Mouse (Mus musculus) CD8-positive naive resting alpha-beta T cell, adult 57 days (primary cell): ENCODE results near the gene Gm14496. TPM values are rescaled to one million over a fixed set of nuclear protein-coding genes. Genes with fewer than 3 reads are reported as not detected.

Experiments
- total RNA-seq: library from RNA; stranded (reverse); gene quantifications from one replicate; pipeline ENCODE4 v1.2.4, GENCODE M21; 2023

Gm14496 gene
- total RNA-seq: not detected

DNA sequence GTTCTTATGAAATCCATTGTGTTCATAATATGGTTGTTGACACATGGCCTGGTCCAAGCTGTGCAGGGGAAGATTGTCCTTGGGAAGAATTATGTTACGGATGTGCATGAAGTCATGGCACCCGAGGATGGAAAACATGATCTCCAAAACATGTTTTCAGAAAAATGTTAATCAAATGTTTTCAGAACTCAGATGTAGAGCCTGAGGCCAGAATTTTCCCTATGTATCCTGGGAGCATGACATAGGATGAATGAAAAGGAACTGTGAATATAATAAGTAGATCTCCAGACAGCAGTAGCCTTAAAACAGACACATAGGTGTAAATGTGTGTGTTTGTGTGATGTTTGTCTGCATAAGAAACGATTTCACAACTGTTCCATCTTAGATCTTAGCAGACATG, at the start of gene Gm14496:
TSS of gene Gm14496 (plus strand) at position 301 of the 400 bp plus-strand sequence.

Other genes with a start within 250 kb of the Gm14496 start
- gene Myt1, start 227.8 kb upstream of the Gm14496 start, total RNA-seq: not detected
- gene Pcmtd2, start 153.3 kb upstream of the Gm14496 start, total RNA-seq: 59.2 TPM
- 11.8 TPM for gene Polr3k, start 126.8 kb upstream of the Gm14496 start, total RNA-seq